Mouse (Mus musculus): ENCODE results near the gene Gch1.

The Gch1 gene

GRCm38 (mm10) chr14:47188848-47189634 lies at the start of gene Gch1:
Gene Gch1 (minus strand): TSS chr14:47189413.
- DNase-seq, result peak; percentile 90

- DNase-seq, result no peak
Observed at GRCm38 (mm10) chr14:47237286-47237685, 48.1 kb upstream of the Gch1 start.

DNA sequence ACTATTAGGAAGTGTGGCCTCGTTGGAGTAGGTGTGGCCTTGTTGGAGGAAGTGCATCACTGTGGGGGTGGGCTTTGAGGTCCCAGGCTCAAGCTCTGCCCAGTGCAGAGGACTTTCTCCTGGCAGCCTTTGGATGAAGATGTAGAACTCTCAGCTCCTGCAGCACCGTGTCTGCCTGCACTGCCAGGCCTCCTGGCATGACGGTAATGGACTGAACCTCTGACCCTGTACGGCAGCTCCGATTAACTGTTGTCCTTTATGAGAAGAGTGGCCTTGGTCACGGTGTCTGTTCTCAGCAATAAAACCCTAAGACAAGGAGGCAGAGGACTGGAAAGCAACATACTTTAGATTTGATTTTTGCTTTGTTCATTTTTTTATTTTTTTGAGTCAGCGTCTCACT lies 47.3 kb upstream of the Gch1 start:
- no peak for DNase-seq

GRCm38 (mm10) chr14:47234526-47235250 lies 45.5 kb upstream of the Gch1 start:
- no peak for DNase-seq

- no peak for DNase-seq
Observed at GRCm38 (mm10) chr14:47234032-47234431, 44.8 kb upstream of the Gch1 start.

- DNase-seq, result no peak
Observed at GRCm38 (mm10) chr14:47233602-47234001, 44.4 kb upstream of the Gch1 start.

- DNase-seq, result no peak
Observed at GRCm38 (mm10) chr14:47229796-47230376, 40.7 kb upstream of the Gch1 start.

- no peak for DNase-seq
Observed at GRCm38 (mm10) chr14:47225931-47226330, 36.7 kb upstream of the Gch1 start.

- peak; percentile 35 to 51 for DNase-seq
Observed at GRCm38 (mm10) chr14:47224476-47225325, 35.5 kb upstream of the Gch1 start.

DNA sequence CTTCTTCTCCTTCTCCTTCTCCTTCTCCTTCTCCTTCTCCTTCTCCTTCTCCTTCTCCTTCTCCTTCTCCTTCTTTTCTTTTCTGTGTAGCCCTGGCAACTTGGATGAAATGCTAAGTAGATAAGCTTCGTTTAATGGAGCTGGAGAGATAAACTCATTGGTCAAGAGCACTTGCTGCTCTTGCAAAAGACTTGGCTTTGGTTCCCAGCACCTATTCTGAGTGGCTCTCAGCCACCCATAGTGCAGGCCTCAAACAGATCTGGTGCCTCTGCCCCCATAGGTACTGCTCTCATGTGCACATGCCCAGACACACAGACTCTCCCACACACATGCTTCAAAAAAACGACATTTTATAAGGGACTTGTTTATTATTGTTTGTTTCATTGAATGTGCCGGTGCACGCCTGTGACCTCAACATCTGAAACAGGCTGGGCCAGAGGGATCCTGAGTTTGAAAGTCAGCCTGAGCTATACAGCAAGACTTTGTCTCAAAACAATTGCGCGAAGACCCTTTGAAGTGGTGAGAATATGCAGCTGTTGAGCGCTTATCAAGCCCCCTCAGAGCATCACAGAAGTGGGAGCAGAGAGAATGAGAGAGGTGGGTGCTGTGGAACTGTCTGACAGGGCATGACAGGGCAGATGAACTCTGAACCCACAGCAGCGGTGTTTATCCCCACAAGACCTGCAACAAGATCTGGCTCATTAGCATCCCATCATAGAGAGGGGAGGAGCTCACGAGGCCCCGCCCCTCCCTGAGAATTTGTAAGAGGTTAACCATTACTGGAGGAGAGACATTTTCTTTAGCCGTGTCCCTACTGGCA lies 33.6 kb upstream of the Gch1 start:
- DNase-seq, result no peak

- DNase-seq, result no peak
Observed at GRCm38 (mm10) chr14:47221567-47221966, 32.4 kb upstream of the Gch1 start.

- no peak for DNase-seq
Observed at GRCm38 (mm10) chr14:47220231-47221025, 31.2 kb upstream of the Gch1 start.

- no peak for DNase-seq
Observed at GRCm38 (mm10) chr14:47218766-47219606, 29.8 kb upstream of the Gch1 start.

DNA sequence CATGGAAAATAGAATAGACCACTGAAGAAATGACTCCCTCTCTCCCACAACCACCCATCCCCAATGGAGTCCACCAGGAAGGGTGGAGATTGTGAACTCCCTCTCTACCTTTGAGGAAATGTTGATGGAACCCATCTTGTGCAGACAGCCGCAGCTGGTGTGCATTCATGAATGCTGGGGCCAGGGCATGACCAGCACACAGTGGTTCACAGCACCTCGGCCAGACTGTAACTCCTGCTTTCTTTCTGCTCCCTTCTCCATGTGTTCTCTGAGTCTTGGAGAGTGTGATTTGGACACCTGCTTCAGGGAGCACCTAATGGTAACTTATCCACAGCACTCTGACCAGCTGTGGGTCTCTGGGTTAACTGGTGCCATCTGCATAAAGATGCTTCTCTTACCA lies 27.3 kb upstream of the Gch1 start:
- DNase-seq, result no peak

- no peak for DNase-seq
Observed at GRCm38 (mm10) chr14:47214367-47214766, 25.2 kb upstream of the Gch1 start.

DNA sequence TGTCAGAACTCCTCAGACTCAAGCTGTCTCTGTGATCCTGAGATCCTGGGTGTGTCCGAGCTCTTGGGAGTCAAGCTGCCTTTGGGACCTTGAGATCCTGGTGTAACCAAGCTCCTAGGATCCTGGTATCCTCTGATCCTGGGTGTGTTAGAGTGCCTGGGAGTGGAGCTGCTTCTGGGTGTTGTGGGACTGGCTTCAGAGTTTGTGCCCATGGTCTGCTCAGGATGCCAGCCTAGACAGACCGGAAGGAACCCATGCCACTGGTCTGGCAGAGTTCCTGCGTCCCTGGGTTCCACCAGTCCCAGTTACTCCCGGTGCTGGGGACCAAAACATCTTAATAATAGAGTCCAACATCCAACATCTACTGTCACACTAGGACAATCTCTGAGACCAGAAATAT lies 24.1 kb upstream of the Gch1 start:
- DNase-seq, result no peak

- DNase-seq, result no peak
Observed at GRCm38 (mm10) chr14:47209669-47210164, 20.5 kb upstream of the Gch1 start.

DNA sequence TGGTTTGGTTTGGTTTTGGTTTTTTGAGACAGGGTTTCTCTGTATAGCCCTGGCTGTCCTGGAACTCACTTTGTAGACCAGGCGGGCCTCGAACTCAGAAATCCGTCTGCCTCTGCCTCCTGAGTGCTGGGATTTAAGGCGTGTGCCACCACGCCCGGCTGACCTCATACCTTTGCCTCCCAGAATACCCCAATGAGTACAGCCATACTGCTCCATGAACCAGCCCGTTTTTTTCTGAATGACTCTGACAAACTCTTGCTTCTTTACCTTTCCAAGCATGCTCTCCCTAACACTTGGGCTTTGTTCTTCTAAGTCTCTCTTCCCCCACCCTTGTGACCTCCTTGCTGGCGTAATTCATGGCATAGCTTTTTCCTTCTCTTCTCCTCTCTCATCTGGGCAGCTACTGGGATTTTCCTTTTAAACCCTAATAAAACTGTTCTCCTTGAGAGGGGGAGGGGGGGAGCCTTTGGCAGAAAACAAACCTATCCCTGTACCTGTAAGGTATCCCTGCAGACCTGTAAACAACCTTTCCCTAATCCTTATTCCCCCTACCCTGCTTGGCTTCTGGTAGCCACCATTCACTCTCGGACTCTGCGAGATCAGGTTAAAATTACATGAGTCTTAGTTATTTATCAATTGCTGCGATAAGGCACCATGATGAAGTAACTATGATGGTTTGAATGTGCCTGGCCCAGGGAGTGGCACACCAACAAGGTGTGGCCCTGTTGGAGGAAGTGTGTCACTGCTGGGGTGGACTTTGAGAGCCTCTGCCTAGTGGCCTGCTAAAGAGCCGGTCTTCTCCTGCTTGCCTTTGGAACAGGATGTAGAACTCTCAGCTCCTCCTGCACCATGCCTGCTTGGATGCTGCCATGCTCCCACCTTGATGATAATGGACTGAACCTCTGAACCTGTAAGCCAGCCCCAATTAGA lies 19.6 kb upstream of the Gch1 start:
- DNase-seq, result no peak

GRCm38 (mm10) chr14:47206601-47207000 lies 17.4 kb upstream of the Gch1 start:
- DNase-seq, result no peak

All from B cell, adult 2 months (primary cell).